Mouse (Mus musculus): Measurements from ENCODE around the gene Slc22a7. TPM values are rescaled to one million over a fixed set of nuclear protein-coding genes. Genes with fewer than 3 reads are reported as not detected.

Gene Slc22a7
- polyA plus RNA-seq, 1 experiment = not detected

- Histone ChIP-seq H3ac (ENCODE audit: control insufficient read depth, insufficient read length) (no peak overlapping the region), H3K79me2 (ENCODE audit: control insufficient read depth, insufficient read depth) (no peaks in the 10 kb centered on the region), H3K36me3 (ENCODE audit: control insufficient read depth, insufficient read depth) (no peaks in the 10 kb centered on the region), H3K4me3 (no peak overlapping the region), H3K27me3 (ENCODE audit: control insufficient read depth, insufficient read depth, insufficient read length) (peaks cover 26% of the 10 kb centered on the region), H3K4me2 (ENCODE audit: low read depth) (no peak overlapping the region)
- TF ChIP-seq MYOD1 (IDR thresholded peaks at IDR 0.05; ENCODE audit: control insufficient read depth in 1 of 3, insufficient read length in 2 of 3, low read depth in 2 of 3) (no peak), E2F4 (IDR thresholded peaks at IDR 0.05; ENCODE audit: insufficient read depth) (no peak), POLR2AphosphoS2 (IDR thresholded peaks at IDR 0.05; ENCODE audit: insufficient read length, low read depth) (no peak), POLR2A (IDR thresholded peaks at IDR 0.05; ENCODE audit: insufficient read length, low read depth) (no peak), MAX (IDR thresholded peaks at IDR 0.05; ENCODE audit: low read depth) (no peak), REST (IDR thresholded peaks at IDR 0.05; ENCODE audit: insufficient read depth, insufficient read length) (no peak), MYOG (IDR thresholded peaks at IDR 0.05; ENCODE audit: control insufficient read depth in 1 of 3, insufficient read depth in 1 of 3, insufficient read length in 2 of 3, low read depth in 2 of 3) (no peak), TCF3 (IDR thresholded peaks at IDR 0.05; ENCODE audit: insufficient read length, low read depth) (no peak), CEBPB (IDR thresholded peaks at IDR 0.05; ENCODE audit: insufficient read depth, poor library complexity, severe bottlenecking) (no peak), TCF12 (IDR thresholded peaks at IDR 0.05; ENCODE audit: insufficient read depth, poor library complexity, severe bottlenecking) (no peak), SRF (IDR thresholded peaks at IDR 0.05; ENCODE audit: control insufficient read depth, insufficient read length, low read depth) (no peak), USF1 (IDR thresholded peaks at IDR 0.05; ENCODE audit: low read depth) (no peak)
Observed at GRCm38 (mm10) chr17:46426496-46426895, 11.8 kb downstream of the Slc22a7 start.

DNA sequence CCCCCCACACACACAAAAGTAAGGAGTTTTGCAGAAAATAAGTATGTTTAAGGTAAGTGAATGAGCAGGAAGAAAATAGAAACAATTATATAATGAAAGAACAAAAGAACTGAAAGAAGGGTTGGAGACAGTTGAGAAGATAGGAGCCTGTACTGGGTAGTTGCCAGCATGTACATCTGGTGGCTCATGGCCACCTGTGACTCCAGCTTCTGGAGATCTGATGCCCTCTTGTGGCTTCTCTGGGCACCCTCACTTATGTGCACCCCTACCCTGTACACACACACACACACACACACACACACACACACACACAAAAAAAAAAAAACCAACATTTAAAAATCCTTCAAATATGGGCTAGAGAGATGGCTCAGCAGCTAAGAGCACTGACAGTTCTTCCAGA lies 18.5 kb downstream of the Slc22a7 start:
- Histone ChIP-seq H3ac (ENCODE audit: control insufficient read depth, insufficient read length) (no peak overlapping the region), H3K79me2 (ENCODE audit: control insufficient read depth, insufficient read depth) (no peaks in the 10 kb centered on the region)

DNA sequence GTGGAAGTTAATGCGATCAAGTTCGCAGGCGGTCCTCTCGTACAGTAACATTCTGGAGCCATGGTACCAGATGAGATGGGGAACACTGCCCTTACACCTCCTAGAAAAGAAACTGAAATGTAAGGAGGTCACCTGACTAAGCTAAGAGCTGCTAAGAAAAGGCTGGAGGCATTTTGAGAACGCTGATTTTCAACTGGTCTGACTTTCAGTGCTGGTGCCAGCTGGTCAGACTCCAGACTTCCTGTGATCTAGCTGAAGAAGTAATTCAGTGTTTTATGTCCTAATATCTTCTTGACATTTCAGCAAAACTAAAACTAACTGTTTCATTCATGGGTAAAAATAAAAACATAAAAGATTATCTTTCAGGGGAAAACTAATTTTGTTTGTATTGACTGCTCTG lies 19.6 kb downstream of the Slc22a7 start:
- peaks cover 7% of the 10 kb centered on the region for H3K36me3 ChIP-seq (ENCODE audit: control insufficient read depth, insufficient read depth)
- no peak overlapping the region for H3K4me2 ChIP-seq (ENCODE audit: low read depth)
- no peak overlapping the region for H3ac ChIP-seq (ENCODE audit: control insufficient read depth, insufficient read length)
- no peaks in the 10 kb centered on the region for H3K27me3 ChIP-seq (ENCODE audit: control insufficient read depth, insufficient read depth, insufficient read length)
- TF ChIP-seq E2F4 (IDR thresholded peaks at IDR 0.05; ENCODE audit: insufficient read depth) (no peak), MYOD1 (IDR thresholded peaks at IDR 0.05; ENCODE audit: control insufficient read depth in 1 of 3, insufficient read length in 2 of 3, low read depth in 2 of 3) (no peak), USF1 (IDR thresholded peaks at IDR 0.05; ENCODE audit: low read depth) (no peak), REST (IDR thresholded peaks at IDR 0.05; ENCODE audit: insufficient read depth, insufficient read length) (no peak), MYOG (IDR thresholded peaks at IDR 0.05; ENCODE audit: control insufficient read depth in 1 of 3, insufficient read depth in 1 of 3, insufficient read length in 2 of 3, low read depth in 2 of 3) (no peak), SRF (IDR thresholded peaks at IDR 0.05; ENCODE audit: control insufficient read depth, insufficient read length, low read depth) (no peak), TCF12 (IDR thresholded peaks at IDR 0.05; ENCODE audit: insufficient read depth, poor library complexity, severe bottlenecking) (no peak), POLR2AphosphoS2 (IDR thresholded peaks at IDR 0.05; ENCODE audit: insufficient read length, low read depth) (no peak), MAX (IDR thresholded peaks at IDR 0.05; ENCODE audit: low read depth) (no peak), TCF3 (IDR thresholded peaks at IDR 0.05; ENCODE audit: insufficient read length, low read depth) (no peak)
- no peak overlapping the region for H3K4me3 ChIP-seq
- no peaks in the 10 kb centered on the region for H3K79me2 ChIP-seq (ENCODE audit: control insufficient read depth, insufficient read depth)

More for the DNA sequence above, 18.5 kb downstream of the Slc22a7 start:
- Histone ChIP-seq H3K4me2 (ENCODE audit: low read depth) (no peak overlapping the region), H3K36me3 (ENCODE audit: control insufficient read depth, insufficient read depth) (no peaks in the 10 kb centered on the region), H3K27me3 (ENCODE audit: control insufficient read depth, insufficient read depth, insufficient read length) (no peaks in the 10 kb centered on the region), H3K4me3 (no peak overlapping the region)
- TF ChIP-seq E2F4 (IDR thresholded peaks at IDR 0.05; ENCODE audit: insufficient read depth) = no peak
- TF ChIP-seq MYOD1 (IDR thresholded peaks at IDR 0.05; ENCODE audit: control insufficient read depth in 1 of 3, insufficient read length in 2 of 3, low read depth in 2 of 3) = peak in 1 of 3 experiments; percentile 2

- no peak for TF ChIP-seq CEBPB (IDR thresholded peaks at IDR 0.05; ENCODE audit: insufficient read depth, poor library complexity, severe bottlenecking)
- TF ChIP-seq MYOG (IDR thresholded peaks at IDR 0.05; ENCODE audit: control insufficient read depth in 1 of 3, insufficient read depth in 1 of 3, insufficient read length in 2 of 3, low read depth in 2 of 3) = no peak
- TF ChIP-seq E2F4 (IDR thresholded peaks at IDR 0.05; ENCODE audit: insufficient read depth) = no peak
- TF ChIP-seq MAX (IDR thresholded peaks at IDR 0.05; ENCODE audit: low read depth) = no peak
- no peak for TF ChIP-seq TCF12 (IDR thresholded peaks at IDR 0.05; ENCODE audit: insufficient read depth, poor library complexity, severe bottlenecking)
- TF ChIP-seq USF1 (IDR thresholded peaks at IDR 0.05; ENCODE audit: low read depth) = no peak
- TF ChIP-seq SRF (IDR thresholded peaks at IDR 0.05; ENCODE audit: control insufficient read depth, insufficient read length, low read depth) = no peak
- TF ChIP-seq POLR2A (IDR thresholded peaks at IDR 0.05; ENCODE audit: insufficient read length, low read depth) = no peak
- no peak for TF ChIP-seq POLR2AphosphoS2 (IDR thresholded peaks at IDR 0.05; ENCODE audit: insufficient read length, low read depth)
- TF ChIP-seq MYOD1 (IDR thresholded peaks at IDR 0.05; ENCODE audit: control insufficient read depth in 1 of 3, insufficient read length in 2 of 3, low read depth in 2 of 3) = no peak
- TF ChIP-seq TCF3 (IDR thresholded peaks at IDR 0.05; ENCODE audit: insufficient read length, low read depth) = no peak
- no peak for TF ChIP-seq REST (IDR thresholded peaks at IDR 0.05; ENCODE audit: insufficient read depth, insufficient read length)
- peaks cover 50% of the 10 kb centered on the region for H3K36me3 ChIP-seq (ENCODE audit: control insufficient read depth, insufficient read depth)
- no peak overlapping the region for H3ac ChIP-seq (ENCODE audit: control insufficient read depth, insufficient read length)
- H3K4me3 ChIP-seq = no peak overlapping the region
- H3K27me3 ChIP-seq (ENCODE audit: control insufficient read depth, insufficient read depth, insufficient read length) = no peaks in the 10 kb centered on the region
- H3K4me2 ChIP-seq (ENCODE audit: low read depth) = no peak overlapping the region
- no peaks in the 10 kb centered on the region for H3K79me2 ChIP-seq (ENCODE audit: control insufficient read depth, insufficient read depth)
Observed at GRCm38 (mm10) chr17:46408478-46408877, 29.8 kb downstream of the Slc22a7 start.

DNA sequence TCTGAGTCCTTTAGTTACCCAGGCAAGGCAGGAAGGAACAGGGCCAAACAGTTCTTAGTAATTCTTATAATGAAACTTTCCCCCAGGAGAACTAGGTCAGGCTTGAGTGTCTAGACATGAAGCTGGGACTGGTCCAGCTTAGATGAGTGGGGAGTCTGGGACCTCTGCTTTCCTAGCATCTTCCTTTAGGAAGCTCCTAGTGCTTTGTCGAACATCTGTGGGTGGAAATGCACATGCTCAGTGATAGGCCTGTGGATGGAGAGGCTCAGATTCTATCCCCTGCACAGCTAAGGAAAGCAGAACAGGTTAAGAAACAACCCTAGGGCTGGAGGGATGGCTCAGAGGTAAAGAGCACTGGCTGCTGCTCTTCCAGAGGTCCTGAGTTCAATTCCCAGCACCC lies 43.6 kb downstream of the Slc22a7 start:
- Histone ChIP-seq H3K4me3 (no peak overlapping the region), H3K79me2 (ENCODE audit: control insufficient read depth, insufficient read depth) (no peaks in the 10 kb centered on the region), H3K36me3 (ENCODE audit: control insufficient read depth, insufficient read depth) (peaks cover 23% of the 10 kb centered on the region), H3K27me3 (ENCODE audit: control insufficient read depth, insufficient read depth, insufficient read length) (no peaks in the 10 kb centered on the region), H3ac (ENCODE audit: control insufficient read depth, insufficient read length) (no peak overlapping the region), H3K4me2 (ENCODE audit: low read depth) (no peak overlapping the region)
- TF ChIP-seq SRF (IDR thresholded peaks at IDR 0.05; ENCODE audit: control insufficient read depth, insufficient read length, low read depth) (no peak), POLR2AphosphoS2 (IDR thresholded peaks at IDR 0.05; ENCODE audit: insufficient read length, low read depth) (no peak), MAX (IDR thresholded peaks at IDR 0.05; ENCODE audit: low read depth) (no peak), E2F4 (IDR thresholded peaks at IDR 0.05; ENCODE audit: insufficient read depth) (no peak), POLR2A (IDR thresholded peaks at IDR 0.05; ENCODE audit: insufficient read length, low read depth) (no peak), MYOD1 (IDR thresholded peaks at IDR 0.05; ENCODE audit: control insufficient read depth in 1 of 3, insufficient read length in 2 of 3, low read depth in 2 of 3) (no peak), TCF12 (IDR thresholded peaks at IDR 0.05; ENCODE audit: insufficient read depth, poor library complexity, severe bottlenecking) (no peak), MYOG (IDR thresholded peaks at IDR 0.05; ENCODE audit: control insufficient read depth in 1 of 3, insufficient read depth in 1 of 3, insufficient read length in 2 of 3, low read depth in 2 of 3) (no peak), CEBPB (IDR thresholded peaks at IDR 0.05; ENCODE audit: insufficient read depth, poor library complexity, severe bottlenecking) (no peak), USF1 (IDR thresholded peaks at IDR 0.05; ENCODE audit: low read depth) (no peak)

Measured in myocyte (in vitro differentiated cells).